Mouse (Mus musculus): ENCODE measurements around the gene Rps29. TPM values are rescaled to one million over a fixed set of nuclear protein-coding genes. Genes with fewer than 3 reads are reported as not detected.

Gene Rps29
- polyA plus RNA-seq, 1 experiment from 2014 or later, result 1,322 TPM

DNA sequence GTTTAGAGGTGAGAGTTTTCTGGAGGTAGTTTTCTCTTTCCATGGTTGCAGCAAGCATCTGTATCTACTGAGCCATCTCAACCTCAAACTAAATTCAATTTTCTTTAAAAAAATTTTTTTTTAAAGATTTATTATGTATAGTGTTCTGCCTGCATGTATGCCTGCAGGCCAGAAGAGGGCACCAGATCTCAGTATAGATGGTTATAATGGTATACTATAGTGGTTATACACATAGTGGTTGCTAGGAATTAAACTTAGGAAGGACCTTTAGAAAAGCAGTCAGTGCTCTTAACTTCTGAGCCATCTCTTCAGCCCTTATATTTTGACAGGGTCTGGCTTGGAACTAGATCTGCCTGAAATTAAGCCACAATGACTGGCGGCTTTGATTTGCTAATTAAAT is 31.5 kb upstream of the Rps29 start:
- H3K27me3 ChIP-seq (ENCODE audit: low read depth, poor library complexity, severe bottlenecking), result no peaks in the 10 kb centered on the region
- no peaks in the 10 kb centered on the region; the same call in 1 of the 2 replicates for H3K9me3 ChIP-seq (replicated peaks)
- no peak for DNase-seq (ENCODE audit: low spot score)
- no peak overlapping the region for H3K27ac ChIP-seq (replicated peaks)
- 91% methylated on average over 1 of the region's 1 CpGs for WGBS
- no peak overlapping the region for H3K4me3 ChIP-seq
- peaks cover 66% of the 10 kb centered on the region for H3K36me3 ChIP-seq
- H3K4me1 ChIP-seq, result peaks cover 25% of the 10 kb centered on the region

DNA sequence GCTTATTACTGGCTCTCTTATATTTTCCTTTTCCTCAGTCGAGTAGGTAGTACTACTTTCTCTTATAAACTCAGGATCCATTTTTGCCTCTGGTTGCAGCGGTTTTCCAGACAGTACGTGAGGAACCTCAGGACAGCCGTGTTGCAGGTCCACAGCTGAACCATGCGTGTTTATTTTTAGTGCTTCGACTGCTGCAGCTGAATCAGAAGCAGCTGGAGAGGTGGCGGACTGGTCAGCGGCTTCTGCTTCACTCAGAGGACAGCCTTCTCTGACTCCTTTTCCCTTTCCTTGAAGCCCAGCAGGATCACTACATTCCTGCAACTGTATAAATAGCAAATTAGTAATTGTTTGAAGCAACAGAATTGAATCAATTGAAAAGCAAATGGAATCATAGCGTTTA is 31.1 kb upstream of the Rps29 start:
- H3K36me3 ChIP-seq, result peaks cover 66% of the 10 kb centered on the region
- H3K27ac ChIP-seq (replicated peaks), result no peak overlapping the region
- H3K4me3 ChIP-seq, result no peak overlapping the region
- H3K9me3 ChIP-seq (replicated peaks), result no peaks in the 10 kb centered on the region; the same call in 1 of the 2 replicates
- WGBS, result 91% methylated on average over 9 of the region's 9 CpGs
- DNase-seq (ENCODE audit: low spot score), result no peak
- peaks cover 25% of the 10 kb centered on the region for H3K4me1 ChIP-seq
- no peaks in the 10 kb centered on the region for H3K27me3 ChIP-seq (ENCODE audit: low read depth, poor library complexity, severe bottlenecking)

DNA sequence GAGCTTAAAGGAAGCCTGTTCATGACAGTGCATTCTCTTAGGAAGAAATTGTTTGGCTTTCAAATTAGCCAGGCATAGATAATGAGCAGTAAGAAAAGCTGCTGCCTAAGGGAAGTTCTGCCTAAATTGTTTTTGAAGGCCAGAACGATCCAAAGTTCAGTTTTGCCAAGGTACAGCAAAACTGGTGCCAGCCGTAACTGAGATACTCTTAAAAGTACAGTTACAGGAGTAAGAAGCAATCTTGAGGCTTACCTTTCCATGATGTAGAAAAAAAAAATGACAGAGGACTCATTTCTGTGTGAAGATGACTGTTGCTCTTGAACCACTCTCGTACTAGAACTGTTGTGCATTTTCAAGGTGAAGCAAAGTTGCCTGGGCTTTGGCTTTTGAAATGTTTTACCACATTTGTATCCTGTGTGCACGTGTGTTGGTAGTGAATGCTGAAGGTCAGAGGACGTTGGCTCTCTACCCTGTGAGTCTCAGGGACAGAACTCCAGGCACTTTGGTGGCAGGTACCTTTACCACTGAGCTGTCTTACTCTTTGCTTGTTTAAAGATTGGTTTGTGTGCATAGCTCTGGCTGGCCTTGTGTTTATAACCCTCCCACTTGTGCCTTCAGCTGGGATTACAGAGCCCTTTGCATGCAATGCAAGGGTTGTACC is 28.0 kb upstream of the Rps29 start:
- Histone ChIP-seq H3K9me3 (replicated peaks) (no peaks in the 10 kb centered on the region; the same call in 1 of the 2 replicates), H3K4me3 (no peak overlapping the region), H3K27ac (replicated peaks) (no peak overlapping the region), H3K27me3 (ENCODE audit: low read depth, poor library complexity, severe bottlenecking) (no peaks in the 10 kb centered on the region), H3K4me1 (peaks cover 33% of the 10 kb centered on the region), H3K36me3 (peaks cover 53% of the 10 kb centered on the region)
- 80% methylated on average over 5 of the region's 5 CpGs for WGBS
- no peak for DNase-seq (ENCODE audit: low spot score)

DNA sequence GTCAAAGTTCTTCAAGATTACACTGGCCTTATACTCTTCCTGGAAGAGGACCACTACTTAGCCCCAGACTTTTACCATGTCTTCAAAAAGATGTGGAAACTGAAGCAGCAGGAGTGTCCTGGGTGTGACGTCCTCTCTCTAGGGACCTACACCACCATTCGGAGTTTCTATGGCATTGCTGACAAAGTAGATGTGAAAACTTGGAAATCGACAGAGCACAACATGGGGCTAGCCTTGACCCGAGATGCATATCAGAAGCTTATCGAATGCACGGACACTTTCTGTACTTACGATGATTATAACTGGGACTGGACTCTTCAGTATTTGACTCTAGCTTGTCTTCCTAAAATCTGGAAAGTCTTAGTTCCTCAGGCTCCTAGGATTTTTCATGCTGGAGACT is 26.4 kb upstream of the Rps29 start:
- Histone ChIP-seq H3K36me3 (peaks cover 50% of the 10 kb centered on the region), H3K9me3 (replicated peaks) (no peaks in the 10 kb centered on the region), H3K4me3 (peak overlapping the region; percentile 87), H3K27ac (replicated peaks) (peak overlapping the region; percentile 94; the same call in 1 of the 2 replicates), H3K4me1 (peaks cover 33% of the 10 kb centered on the region), H3K27me3 (ENCODE audit: low read depth, poor library complexity, severe bottlenecking) (no peaks in the 10 kb centered on the region)
- 87% methylated on average over 7 of the region's 7 CpGs for WGBS
- no peak for DNase-seq (ENCODE audit: low spot score)

DNA sequence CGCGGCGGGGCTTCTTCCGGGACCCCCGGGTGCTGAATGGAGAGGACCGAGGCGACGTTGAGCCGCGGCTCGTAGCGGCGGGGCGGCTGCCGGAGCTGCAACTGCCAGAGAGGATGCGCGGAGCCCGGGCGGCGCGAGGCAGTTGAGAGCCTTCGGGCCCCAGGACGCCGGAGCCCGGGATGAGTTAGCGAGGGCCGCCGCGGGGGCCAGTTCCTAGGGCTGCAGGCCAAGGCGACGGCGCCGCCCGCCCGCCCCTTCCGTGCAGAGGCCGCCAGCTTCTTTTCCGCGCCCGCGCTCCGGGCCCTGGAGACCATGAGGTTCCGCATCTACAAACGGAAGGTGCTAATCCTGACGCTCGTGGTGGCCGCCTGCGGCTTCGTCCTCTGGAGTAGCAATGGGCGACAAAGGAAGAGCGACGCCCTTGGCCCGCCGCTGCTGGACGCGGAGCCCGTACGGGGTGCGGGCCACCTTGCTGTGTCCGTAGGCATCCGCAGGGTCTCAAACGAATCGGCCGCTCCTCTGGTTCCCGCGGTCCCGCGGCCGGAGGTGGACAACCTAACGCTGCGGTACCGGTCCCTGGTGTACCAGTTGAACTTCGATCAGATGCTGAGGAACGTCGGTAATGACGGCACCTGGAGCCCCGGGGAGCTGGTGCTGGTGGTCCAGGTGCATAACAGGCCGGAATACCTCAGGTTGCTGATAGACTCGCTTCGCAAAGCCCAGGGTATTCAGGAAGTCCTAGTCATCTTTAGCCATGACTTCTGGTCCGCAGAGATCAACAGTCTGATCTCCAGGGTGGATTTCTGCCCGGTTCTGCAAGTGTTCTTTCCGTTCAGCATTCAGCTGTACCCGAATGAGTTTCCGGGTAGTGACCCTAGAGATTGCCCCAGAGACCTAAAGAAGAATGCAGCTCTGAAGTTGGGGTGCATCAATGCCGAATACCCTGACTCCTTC is 25.6 kb upstream of the Rps29 start:
- DNase-seq (ENCODE audit: low spot score), result peak; percentile 69
- peaks cover 45% of the 10 kb centered on the region for H3K36me3 ChIP-seq
- H3K4me1 ChIP-seq, result peaks cover 33% of the 10 kb centered on the region
- H3K27ac ChIP-seq (replicated peaks), result peak overlapping the region; percentile 94
- H3K27me3 ChIP-seq (ENCODE audit: low read depth, poor library complexity, severe bottlenecking), result no peaks in the 10 kb centered on the region
- WGBS, result 3% methylated on average over 86 of the region's 86 CpGs
- no peaks in the 10 kb centered on the region for H3K9me3 ChIP-seq (replicated peaks)
- peak overlapping the region; percentile 87 for H3K4me3 ChIP-seq

DNA sequence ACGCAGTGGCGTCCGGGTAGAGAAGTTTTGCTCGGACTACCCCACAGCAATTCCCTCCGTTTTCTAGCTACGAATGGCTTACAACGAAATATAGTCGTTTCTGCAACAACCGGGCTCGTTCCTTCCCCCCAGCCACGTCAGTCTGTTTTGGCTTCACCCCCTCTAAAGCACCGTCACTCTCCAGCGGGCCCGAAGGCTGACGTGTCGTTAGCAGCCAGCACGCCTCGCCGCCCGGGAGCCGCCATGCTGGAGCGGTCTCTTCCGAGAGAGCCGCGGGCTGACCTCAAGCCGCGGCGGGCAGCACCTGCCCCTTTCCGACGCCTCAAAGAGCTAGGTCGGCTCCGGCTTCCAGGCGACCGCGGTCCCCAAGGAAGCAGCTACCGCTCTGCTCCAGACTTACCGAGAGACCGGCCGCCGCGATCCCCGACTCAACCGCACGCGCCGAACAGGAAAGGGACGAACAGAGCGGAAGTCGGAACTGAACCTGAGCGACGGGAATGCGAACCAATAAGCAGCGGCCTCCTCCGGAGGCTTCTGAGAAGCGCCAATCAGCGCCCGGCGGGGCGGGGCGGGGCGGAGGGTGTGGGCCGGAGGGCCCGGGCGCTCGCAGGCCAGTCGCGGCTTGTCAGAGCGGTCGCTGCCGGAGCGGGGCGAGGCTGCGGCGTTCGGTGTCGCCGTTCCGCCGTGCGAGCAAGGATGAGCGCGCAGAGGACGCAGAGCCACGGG is 24.8 kb upstream of the Rps29 start, which contains the start of the genes Rpl36al and Mgat2:
Gene Rpl36al, minus strand, starts transcription at position 501 of the 726 bp plus-strand sequence.
Gene Mgat2, plus strand, starts transcription at position 575 of the 726 bp plus-strand sequence.
- peaks cover 45% of the 10 kb centered on the region for H3K36me3 ChIP-seq

DNA sequence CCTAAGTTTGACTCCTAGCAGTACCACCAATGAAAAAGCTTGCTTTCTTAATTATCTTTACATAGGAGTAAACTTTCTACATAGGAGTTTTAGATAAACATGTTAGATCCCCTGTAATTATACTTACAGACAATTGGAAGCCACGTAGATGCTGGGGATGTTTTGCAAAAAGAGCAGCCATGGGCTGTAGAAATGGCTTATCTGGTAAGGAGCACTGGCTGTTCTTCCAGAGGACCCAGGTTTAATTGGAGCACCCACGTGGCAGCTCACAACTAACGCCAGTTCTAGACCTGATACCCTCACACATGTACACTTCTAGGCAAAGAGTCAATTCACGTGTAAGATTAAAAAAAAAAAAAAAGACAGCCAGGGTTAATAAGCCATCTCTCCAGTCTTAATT is 22.8 kb upstream of the Rps29 start:
- H3K4me3 ChIP-seq, result no peak overlapping the region
- H3K27ac ChIP-seq (replicated peaks), result no peak overlapping the region
- DNase-seq (ENCODE audit: low spot score), result no peak
- peaks cover 49% of the 10 kb centered on the region for H3K36me3 ChIP-seq
- H3K9me3 ChIP-seq (replicated peaks), result no peaks in the 10 kb centered on the region
- no peaks in the 10 kb centered on the region for H3K27me3 ChIP-seq (ENCODE audit: low read depth, poor library complexity, severe bottlenecking)
- peaks cover 27% of the 10 kb centered on the region for H3K4me1 ChIP-seq
- WGBS, result 93% methylated on average over 4 of the region's 4 CpGs

More for the DNA sequence above, 24.8 kb upstream of the Rps29 start, which contains the start of the genes Rpl36al and Mgat2:
- Histone ChIP-seq H3K4me1 (peaks cover 33% of the 10 kb centered on the region), H3K27ac (replicated peaks) (peak within 1 kb of the TSS; percentile 94), H3K9me3 (replicated peaks) (no peaks in the 10 kb centered on the region), H3K4me3 (peak within 1 kb of the TSS; percentile 87), H3K27me3 (ENCODE audit: low read depth, poor library complexity, severe bottlenecking) (no peaks in the 10 kb centered on the region)
- WGBS, result under 1% methylated on average over 84 of the region's 84 CpGs
- peak; percentile 96 for DNase-seq (ENCODE audit: low spot score)

DNA sequence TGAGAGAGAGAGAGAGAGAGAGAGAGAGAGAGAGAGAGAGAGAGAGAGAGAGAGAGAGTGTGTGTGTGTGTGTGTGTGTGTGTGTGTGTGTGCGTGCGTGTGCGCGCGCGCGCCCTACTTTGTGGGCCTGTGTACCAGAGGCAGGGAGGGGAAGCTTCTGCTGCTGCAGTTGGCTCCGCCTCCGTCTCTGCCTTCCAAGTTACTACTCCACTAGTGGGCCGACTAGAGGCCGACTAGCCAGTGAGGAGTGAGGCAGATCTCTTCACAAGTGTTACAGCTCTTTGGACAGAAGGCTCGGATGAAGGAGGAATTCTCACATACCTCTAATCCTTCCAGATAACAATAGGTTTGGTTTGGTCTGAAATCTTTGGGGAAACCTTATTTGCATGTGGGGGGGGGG is 20.4 kb upstream of the Rps29 start:
- Histone ChIP-seq H3K4me1 (peaks cover 5% of the 10 kb centered on the region), H3K27ac (replicated peaks) (no peak overlapping the region), H3K36me3 (peaks cover 72% of the 10 kb centered on the region), H3K27me3 (ENCODE audit: low read depth, poor library complexity, severe bottlenecking) (no peaks in the 10 kb centered on the region), H3K4me3 (no peak overlapping the region), H3K9me3 (replicated peaks) (no peaks in the 10 kb centered on the region)
- WGBS, result 82% methylated on average over 12 of the region's 12 CpGs
- no peak for DNase-seq (ENCODE audit: low spot score)

DNA sequence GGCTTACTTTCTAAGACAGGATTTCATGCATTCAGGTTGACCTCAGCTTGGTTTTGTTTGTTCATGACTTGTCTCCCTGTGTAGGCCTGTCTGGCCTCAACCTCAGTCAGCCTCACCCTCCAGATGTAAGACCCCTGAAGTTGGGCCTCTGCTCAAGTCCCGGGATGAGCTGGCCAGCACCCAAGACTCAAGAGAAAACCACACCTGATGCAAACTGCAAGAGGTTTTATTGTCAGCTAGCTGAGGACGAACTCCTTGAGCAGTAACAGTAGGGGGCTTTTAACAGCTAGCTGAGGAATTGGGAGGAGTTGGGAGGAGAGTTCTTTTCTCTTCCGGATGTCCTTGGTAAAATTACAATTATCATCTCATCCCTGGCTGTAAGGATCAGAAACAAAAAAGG is 18.5 kb upstream of the Rps29 start:
- H3K27me3 ChIP-seq (ENCODE audit: low read depth, poor library complexity, severe bottlenecking), result no peaks in the 10 kb centered on the region
- H3K4me3 ChIP-seq, result no peak overlapping the region
- H3K4me1 ChIP-seq, result no peaks in the 10 kb centered on the region
- DNase-seq (ENCODE audit: low spot score), result no peak
- no peaks in the 10 kb centered on the region for H3K9me3 ChIP-seq (replicated peaks)
- H3K27ac ChIP-seq (replicated peaks), result no peak overlapping the region
- peaks cover 90% of the 10 kb centered on the region for H3K36me3 ChIP-seq
- WGBS, result 87% methylated on average over 3 of the region's 3 CpGs

DNA sequence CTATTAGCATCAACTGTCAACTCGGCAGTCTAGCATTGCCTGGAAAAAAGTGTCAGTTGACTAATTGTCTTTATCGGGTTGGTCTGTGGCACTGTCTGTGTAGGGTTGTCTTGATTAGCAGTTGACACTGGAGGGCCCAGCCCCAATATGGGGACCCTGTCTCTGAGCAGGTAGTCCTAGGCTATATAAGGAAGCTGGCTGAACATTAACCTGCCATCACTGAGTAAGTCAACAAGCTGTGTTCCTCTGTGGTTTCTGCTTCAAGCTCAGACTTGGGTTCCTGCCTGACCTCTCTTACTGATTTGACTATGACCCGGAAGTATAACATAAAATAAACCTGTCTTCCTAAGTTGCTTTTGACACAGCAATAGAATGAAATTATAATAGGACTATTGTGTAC is 17.0 kb upstream of the Rps29 start:
- H3K27ac ChIP-seq (replicated peaks), result no peak overlapping the region
- H3K4me3 ChIP-seq, result no peak overlapping the region
- peaks cover 82% of the 10 kb centered on the region for H3K36me3 ChIP-seq
- no peaks in the 10 kb centered on the region for H3K9me3 ChIP-seq (replicated peaks)
- WGBS, result 95% methylated on average over 3 of the region's 3 CpGs
- no peaks in the 10 kb centered on the region for H3K27me3 ChIP-seq (ENCODE audit: low read depth, poor library complexity, severe bottlenecking)
- DNase-seq (ENCODE audit: low spot score), result no peak
- no peaks in the 10 kb centered on the region for H3K4me1 ChIP-seq

DNA sequence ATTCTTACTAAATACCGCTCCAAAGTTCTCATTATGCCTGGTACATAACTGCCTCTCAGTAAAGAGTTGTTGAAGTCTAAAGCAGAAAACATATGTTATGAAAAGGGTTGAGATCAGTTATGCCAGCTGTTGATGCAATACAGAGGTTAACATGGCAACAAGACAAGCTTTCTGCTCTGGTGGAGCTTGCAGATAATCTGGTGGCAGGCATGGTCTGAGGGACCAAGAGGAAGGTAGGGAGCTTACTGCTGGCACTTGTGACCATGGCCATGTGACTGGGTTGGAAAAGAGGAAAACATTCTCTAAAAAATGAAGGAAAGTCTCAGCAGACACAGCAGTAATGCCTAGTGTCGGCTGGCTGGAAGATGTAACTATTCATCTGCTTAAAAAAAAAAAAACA is 12.3 kb upstream of the Rps29 start:
- no peak for DNase-seq (ENCODE audit: low spot score)
- Histone ChIP-seq H3K27ac (replicated peaks) (no peak overlapping the region), H3K4me1 (peaks cover 22% of the 10 kb centered on the region), H3K9me3 (replicated peaks) (no peaks in the 10 kb centered on the region), H3K4me3 (no peak overlapping the region), H3K27me3 (ENCODE audit: low read depth, poor library complexity, severe bottlenecking) (no peaks in the 10 kb centered on the region), H3K36me3 (peaks cover 45% of the 10 kb centered on the region)
- WGBS, result 94% methylated on average over 2 of the region's 2 CpGs

DNA sequence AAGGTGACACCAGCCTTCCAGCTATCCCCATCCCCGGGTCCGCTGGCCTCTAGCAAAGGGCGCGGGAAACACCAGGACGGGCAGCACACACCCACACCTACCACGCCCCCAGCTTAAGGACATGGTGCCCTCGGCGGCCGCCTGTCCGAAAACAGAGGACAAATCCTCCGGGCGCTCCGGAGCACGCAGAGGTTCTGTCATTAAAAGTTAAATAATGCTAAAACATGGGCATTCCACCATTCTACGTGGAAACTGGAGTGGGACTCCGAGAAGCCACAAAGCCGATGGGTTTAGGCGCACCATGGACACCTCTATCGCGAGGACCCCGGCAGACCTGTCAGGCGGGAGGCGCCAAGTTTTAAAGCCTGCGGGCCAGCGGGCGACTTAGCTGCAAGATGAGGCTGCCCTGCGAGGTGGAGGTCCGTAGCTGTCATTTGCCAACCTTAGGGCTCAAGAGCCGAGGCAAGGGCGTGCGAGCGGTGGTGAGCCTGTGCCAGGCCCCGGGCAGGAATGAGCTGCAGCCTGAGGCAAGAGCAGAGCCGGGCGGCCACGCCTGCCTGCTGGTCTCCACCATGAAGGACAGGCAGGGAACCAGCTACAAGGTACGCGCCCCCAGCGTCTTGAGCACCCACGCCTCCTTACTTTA is 9.6 kb upstream of the Rps29 start, which contains the start of gene Lrr1:
Gene Lrr1, plus strand, starts transcription at position 354 of the 646 bp plus-strand sequence.
- WGBS, result under 1% methylated on average over 40 of the region's 40 CpGs
- Histone ChIP-seq H3K27ac (replicated peaks) (peak within 1 kb of the TSS; percentile 99), H3K27me3 (ENCODE audit: low read depth, poor library complexity, severe bottlenecking) (no peaks in the 10 kb centered on the region), H3K9me3 (replicated peaks) (no peaks in the 10 kb centered on the region), H3K4me1 (peaks cover 22% of the 10 kb centered on the region), H3K4me3 (peak within 1 kb of the TSS; percentile 93), H3K36me3 (peaks cover 18% of the 10 kb centered on the region)
- DNase-seq (ENCODE audit: low spot score), result peak; percentile 87
